Mouse (Mus musculus): ENCODE measurements at regions not wholly inside any gene's neighbourhood (a gene's known extent, or its start where the extent isn't known, plus 50 kb on each side); places are given as distances from the start of the nearest gene placed in this dataset.

DNA sequence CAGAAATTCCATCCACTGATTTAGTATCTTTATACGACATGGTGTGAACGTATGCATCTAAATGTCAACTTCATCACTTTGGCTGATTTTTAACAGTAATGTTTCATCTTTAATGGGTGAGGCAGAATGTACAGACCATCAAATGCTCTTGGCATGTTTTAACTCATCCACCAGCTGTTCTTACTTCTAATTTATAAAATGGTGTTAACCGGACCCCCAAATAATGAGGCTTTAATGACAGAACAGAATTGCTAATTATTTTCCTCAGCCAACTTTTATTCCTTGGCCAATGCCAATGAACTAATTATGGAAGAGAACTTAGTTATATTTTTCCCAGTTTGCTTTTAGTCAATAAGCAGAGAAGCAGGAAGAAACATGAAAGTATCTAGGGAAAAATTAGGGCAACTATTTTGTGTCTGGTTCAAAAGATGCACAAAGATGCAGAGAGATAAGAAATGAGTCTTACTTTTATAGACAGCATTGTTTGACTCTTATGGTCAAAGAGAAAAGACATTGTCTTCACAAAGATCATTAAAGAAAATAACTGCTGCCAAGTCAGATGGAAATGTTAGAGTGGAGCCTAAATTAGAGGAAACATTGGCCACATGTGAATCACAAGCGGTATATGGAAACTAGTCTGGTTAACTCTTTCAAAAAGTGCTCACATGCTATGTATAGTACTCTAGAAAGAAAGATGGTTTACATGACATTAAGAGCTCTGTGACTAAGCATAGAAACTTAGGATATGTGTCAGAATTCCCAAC, 1504.5 kb upstream of the Tenm4 start:
- Histone ChIP-seq H3K4me3 (no peak overlapping the region), H3K27ac (no peak overlapping the region)
- no peak for DNase-seq (ENCODE audit: low spot score in 2 of 2)
- TF ChIP-seq CTCF (conservative IDR thresholded peaks at IDR 0.05): no peak

DNA sequence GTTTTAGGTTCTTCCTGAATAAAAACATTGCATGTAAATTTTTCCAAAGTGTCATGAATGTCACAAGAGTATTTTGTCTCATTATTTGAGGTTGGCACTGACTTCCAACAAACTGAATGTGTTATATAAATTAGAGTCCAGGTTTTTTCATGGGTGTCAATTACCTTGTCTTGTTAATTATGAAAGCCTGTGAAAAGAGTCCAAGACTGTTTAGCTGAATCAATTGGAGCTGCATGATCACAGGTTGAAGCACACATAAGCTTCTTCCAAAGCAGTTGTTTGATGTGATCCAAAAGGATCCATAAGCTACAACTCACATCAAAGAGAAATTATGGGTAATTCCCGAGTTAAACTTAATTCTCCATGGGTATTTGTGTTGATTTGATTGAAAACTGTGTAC, 1502.8 kb upstream of the Tenm4 start:
- no peak for DNase-seq (ENCODE audit: low spot score in 2 of 2)
- Histone ChIP-seq H3K4me3 (no peak overlapping the region), H3K27ac (no peak overlapping the region)
- no peak for TF ChIP-seq CTCF (conservative IDR thresholded peaks at IDR 0.05)

DNA sequence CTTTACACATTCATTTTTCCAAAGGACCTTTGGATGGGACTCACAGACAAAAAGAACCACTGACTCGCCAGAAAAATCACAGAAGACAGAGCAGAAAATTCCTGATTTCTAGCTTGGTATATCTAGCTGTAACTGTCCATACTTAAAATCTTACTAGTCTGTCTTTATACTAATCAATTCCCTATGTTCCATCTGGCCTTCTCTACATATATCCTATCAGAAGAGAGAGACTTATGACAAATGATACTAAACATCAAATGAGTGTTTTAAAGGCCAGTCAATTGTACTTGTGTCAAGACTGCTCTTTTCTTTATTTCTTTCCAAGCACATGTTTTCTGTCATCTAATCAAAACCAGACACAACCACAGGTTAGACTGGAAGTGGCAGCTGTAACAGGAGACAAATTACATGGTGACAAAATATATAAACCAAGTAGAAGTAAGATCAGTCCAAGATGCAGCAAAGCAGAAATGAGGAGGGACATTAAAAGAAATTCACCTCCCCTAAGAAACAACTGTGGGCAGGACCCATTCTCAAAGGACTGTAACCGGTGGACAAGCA, 1502.1 kb upstream of the Tenm4 start:
- DNase-seq (ENCODE audit: low spot score in 2 of 2): no peak
- Histone ChIP-seq H3K27ac (no peak overlapping the region), H3K4me3 (no peak overlapping the region)
- TF ChIP-seq CTCF (conservative IDR thresholded peaks at IDR 0.05): no peak

DNA sequence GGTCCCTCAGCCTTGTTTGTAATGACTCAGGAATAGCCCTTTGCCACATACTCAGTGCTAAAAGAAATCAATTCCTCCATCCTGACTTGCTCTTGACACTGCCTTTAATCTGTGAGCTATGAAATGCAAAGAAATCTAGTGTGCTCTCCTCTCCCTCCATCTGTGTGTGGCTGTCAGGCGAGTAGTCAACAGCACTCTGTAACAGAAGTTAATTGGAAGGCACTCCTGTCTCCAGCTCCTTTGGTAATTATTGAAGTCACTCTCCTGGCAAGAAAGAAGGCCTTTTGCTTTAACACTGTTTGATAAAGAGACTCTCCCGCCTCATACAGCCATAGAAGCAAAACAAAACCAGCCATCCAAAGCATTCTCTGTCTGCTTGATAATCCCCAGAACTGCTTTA, 1483.2 kb upstream of the Tenm4 start:
- TF ChIP-seq CTCF (conservative IDR thresholded peaks at IDR 0.05): no peak
- no peak overlapping the region for H3K27ac ChIP-seq
- no peak for DNase-seq (ENCODE audit: low spot score in 2 of 2)

DNA sequence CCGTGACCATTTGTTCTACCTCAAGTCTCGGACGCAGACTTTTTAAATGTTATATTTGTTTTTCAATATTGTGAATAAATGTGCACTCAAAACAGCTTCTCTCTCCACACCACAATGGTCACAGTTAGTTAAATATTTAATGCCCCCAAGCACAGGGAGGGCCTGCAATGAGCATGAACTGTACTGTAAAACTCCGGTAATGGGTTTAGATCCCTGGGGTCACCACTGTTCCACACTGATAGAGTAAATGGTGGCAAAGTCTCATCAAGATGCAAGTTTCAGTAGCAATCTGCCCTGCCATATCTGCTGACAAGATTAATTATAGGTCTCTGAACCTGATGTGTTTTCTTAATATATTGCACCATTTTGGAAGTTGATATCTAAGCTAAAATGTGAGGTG, 1473.8 kb upstream of the Tenm4 start:
- H3K4me3 ChIP-seq: no peak overlapping the region
- no peak overlapping the region for H3K27ac ChIP-seq
- no peak for TF ChIP-seq CTCF (conservative IDR thresholded peaks at IDR 0.05)
- DNase-seq (ENCODE audit: low spot score in 2 of 2): no peak

More for the DNA sequence above, 1483.2 kb upstream of the Tenm4 start:
- H3K4me3 ChIP-seq: no peak overlapping the region

DNA sequence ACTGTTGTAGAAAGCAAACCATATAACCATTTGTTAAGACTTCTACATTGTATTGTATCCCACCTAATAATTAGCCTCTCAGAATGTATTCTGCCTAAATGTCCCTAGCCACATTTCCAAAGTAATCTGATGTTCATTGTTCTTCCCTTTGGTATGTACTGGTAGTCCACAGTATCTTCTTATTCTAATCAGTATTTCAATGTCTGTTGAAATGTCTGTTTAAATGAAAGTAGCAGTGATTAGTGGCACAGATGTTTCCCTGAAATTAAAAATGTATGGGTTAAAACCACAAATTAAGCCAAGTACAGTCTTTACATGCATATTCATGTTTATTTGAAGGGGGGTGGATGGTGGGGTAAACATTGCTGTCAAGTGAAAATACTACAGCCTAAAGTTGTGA, 1464.6 kb upstream of the Tenm4 start:
- no peak for DNase-seq (ENCODE audit: low spot score in 2 of 2)
- Histone ChIP-seq H3K4me3 (no peak overlapping the region), H3K27ac (no peak overlapping the region)
- no peak for TF ChIP-seq CTCF (conservative IDR thresholded peaks at IDR 0.05)

DNA sequence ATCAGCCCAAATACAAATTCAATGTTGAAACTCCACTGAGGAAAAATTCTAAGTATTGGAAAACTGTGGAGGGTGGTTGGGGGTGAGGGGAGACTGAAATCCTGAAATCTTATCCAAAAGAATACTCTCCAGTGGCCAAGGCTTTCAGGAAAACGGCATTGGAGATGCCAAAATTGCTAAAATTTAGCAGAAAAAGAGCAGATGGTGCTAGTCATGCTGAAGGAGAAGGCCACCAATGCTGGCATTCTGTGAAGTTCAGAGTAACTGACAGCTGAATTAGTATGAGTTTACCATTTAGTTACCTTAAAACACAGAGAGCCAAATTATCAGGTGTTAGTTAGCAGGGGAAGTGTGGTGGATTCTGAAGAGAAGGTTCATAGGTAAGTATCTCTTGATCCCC, 1437.6 kb upstream of the Tenm4 start:
- no peak for DNase-seq (ENCODE audit: low spot score in 2 of 2)

DNA sequence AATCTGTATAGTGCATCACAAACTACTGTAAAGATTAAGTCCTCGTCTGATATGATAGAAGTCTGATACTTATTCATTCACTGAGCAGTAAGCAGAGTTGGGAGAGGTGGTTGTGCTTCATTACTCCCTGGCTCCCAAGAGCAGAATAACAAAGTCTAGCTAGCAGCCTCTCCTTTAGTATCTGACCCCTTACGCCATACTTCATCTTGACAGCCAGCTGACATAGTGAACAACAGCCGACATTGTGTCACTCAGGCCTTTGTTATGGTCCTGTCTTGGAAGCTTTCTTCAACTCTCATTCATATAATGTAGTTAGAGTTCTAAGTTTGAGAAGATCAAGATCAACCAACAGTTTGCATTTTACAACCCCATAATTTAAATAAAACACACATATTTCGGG, 1436.3 kb upstream of the Tenm4 start:
- no peak for TF ChIP-seq CTCF (conservative IDR thresholded peaks at IDR 0.05)
- no peak for DNase-seq (ENCODE audit: low spot score in 2 of 2)
- H3K27ac ChIP-seq: no peak overlapping the region
- H3K4me3 ChIP-seq: no peak overlapping the region

More for the DNA sequence above, 1437.6 kb upstream of the Tenm4 start:
- no peak for TF ChIP-seq CTCF (conservative IDR thresholded peaks at IDR 0.05)
- Histone ChIP-seq H3K4me3 (no peak overlapping the region), H3K27ac (no peak overlapping the region)

All from layer of hippocampus, adult 2 months (tissue).